In genomic region chr4:41046254-41046795, GRCm38 (mm10) we compare ENCODE assay signal across 27 mouse cellular contexts. TPM values are rescaled to one million over a fixed set of nuclear protein-coding genes. Genes with fewer than 3 reads are reported as not detected.
DNase-seq lines count a peak whose midpoint lies in the region; ATAC-seq and TF ChIP-seq lines count a peak whose summit lies in the region.
"Had no signal": no experiment of that assay in that cellular context is flagged by ENCODE, and none has a peak within 500 bp of the region (broad histone marks: within the 10 kb centered on the region; RNA-seq: fewer than 3 reads in every experiment).

No protein-coding gene starts in this region.

- WGBS in kidney, embryonic 15.5 days, result 78% methylated on average over 13 of the region's 13 CpGs
- 67% methylated on average over 13 of the region's 13 CpGs for WGBS in liver, embryonic 12.5 days (ENCODE audit: insufficient replicate concordance)
- WGBS in liver, embryonic 14.5 days (ENCODE audit: insufficient replicate concordance), result 66% methylated on average over 13 of the region's 13 CpGs

- no peaks in the 10 kb centered on the region for H3K27me3 ChIP-seq in kidney, embryonic 15.5 days
- peaks cover 26% of the 10 kb centered on the region; the same call in 1 of the 2 replicates for H3K27me3 ChIP-seq in liver, embryonic 12.5 days (replicated peaks)
- H3K27me3 ChIP-seq in liver, embryonic 14.5 days (ENCODE audit: control insufficient read depth, insufficient read depth, low read length), result no peaks in the 10 kb centered on the region
- H3K27me3 ChIP-seq: embryonic facial prominence, embryonic 15.5 days; forebrain, embryonic 13.5 days; hindbrain, embryonic 15.5 days; limb, embryonic 13.5 days; neural tube, embryonic 13.5 days had no signal

- H3K36me3 ChIP-seq in kidney, embryonic 15.5 days, result no peaks in the 10 kb centered on the region
- no peaks in the 10 kb centered on the region for H3K36me3 ChIP-seq in liver, embryonic 12.5 days
- H3K36me3 ChIP-seq in liver, embryonic 14.5 days (replicated peaks; ENCODE audit: control insufficient read depth, insufficient read depth, low read depth), result no peaks in the 10 kb centered on the region
- H3K36me3 ChIP-seq: embryonic facial prominence, embryonic 10.5 days; embryonic facial prominence, embryonic 15.5 days; heart, embryonic 10.5 days; hindbrain, embryonic 15.5 days; limb, embryonic 13.5 days; midbrain, embryonic 12.5 days; neural tube, embryonic 13.5 days had no signal

- H3K9ac ChIP-seq in kidney, embryonic 15.5 days, result no peak overlapping the region
- H3K9ac ChIP-seq in liver, embryonic 12.5 days, result no peak overlapping the region
- no peak overlapping the region for H3K9ac ChIP-seq in liver, embryonic 14.5 days (replicated peaks)
- H3K9ac ChIP-seq: embryonic facial prominence, embryonic 15.5 days; forebrain, embryonic 13.5 days; hindbrain, embryonic 15.5 days; limb, embryonic 13.5 days; midbrain, embryonic 12.5 days; neural tube, embryonic 13.5 days had no signal

- no peak overlapping the region for H3K27ac ChIP-seq in kidney, embryonic 15.5 days
- no peak overlapping the region for H3K27ac ChIP-seq in liver, embryonic 12.5 days
- no peak overlapping the region for H3K27ac ChIP-seq in liver, embryonic 14.5 days
- H3K27ac ChIP-seq: embryonic facial prominence, embryonic 10.5 days; embryonic facial prominence, embryonic 15.5 days; forebrain, embryonic 13.5 days; heart, embryonic 10.5 days; hindbrain, embryonic 15.5 days; kidney, postnatal 0 days; limb, embryonic 13.5 days; midbrain, embryonic 12.5 days; neural tube, embryonic 13.5 days; stomach, postnatal 0 days had no signal

- ATAC-seq in kidney, embryonic 15.5 days (replicated peaks; ENCODE audit: low FRiP score), result no peak
- ATAC-seq in liver, embryonic 12.5 days, result no peak
- no peak for ATAC-seq in liver, embryonic 14.5 days (ENCODE audit: insufficient read depth)
- ATAC-seq: activated CD4-positive, CD25-positive, alpha-beta regulatory T cell, adult 4 months; forebrain, embryonic 13.5 days; inflammation-experienced regulatory T-cells, adult 6 months had no signal

- no peak overlapping the region for H3K4me2 ChIP-seq in kidney, embryonic 15.5 days
- H3K4me2 ChIP-seq in liver, embryonic 12.5 days, result peak overlapping the region; percentile 24
- H3K4me2 ChIP-seq in liver, embryonic 14.5 days (ENCODE audit: low read depth), result peak overlapping the region; percentile 39
- H3K4me2 ChIP-seq: embryonic facial prominence, embryonic 15.5 days; forebrain, embryonic 13.5 days; hindbrain, embryonic 15.5 days; limb, embryonic 13.5 days; midbrain, embryonic 12.5 days; neural tube, embryonic 13.5 days had no signal

- peak; percentile 63 for DNase-seq in kidney, adult 11 months
- DNase-seq in liver, result no peak
- peak; percentile 44 for DNase-seq in kidney, postnatal 14 days
- DNase-seq in liver, embryonic 14.5 days (ENCODE audit: low read depth in 3 of 3, low spot score in 3 of 3), result no peak
- DNase-seq in Muller cell, postnatal 12 days (ENCODE audit: inconsistent ontology term), result no peak
- DNase-seq: adrenal gland, adult 2 months; B cell, adult 2 months; cerebellum, adult 8-10 months; cerebellum, postnatal 25 days; gastrocnemius, postnatal 36 days; lung, postnatal 36 days; right cerebral cortex, postnatal 4 days; thymus, postnatal 4 days had no signal

- H3K4me1 ChIP-seq in kidney, embryonic 15.5 days, result peaks cover 12% of the 10 kb centered on the region
- peaks cover 26% of the 10 kb centered on the region for H3K4me1 ChIP-seq in liver, embryonic 12.5 days
- H3K4me1 ChIP-seq in liver, embryonic 14.5 days (replicated peaks; ENCODE audit: control insufficient read depth in 2 of 2, insufficient read depth in 2 of 2, low read length in 1 of 2), result 0 out of 4 replicates have a peak, but pooled peaks cover 0 to 2% of the 10 kb centered on the region in 2 experiments

- no peak overlapping the region for H3K4me3 ChIP-seq in kidney, embryonic 15.5 days (replicated peaks)
- no peak overlapping the region for H3K4me3 ChIP-seq in liver, embryonic 12.5 days
- H3K4me3 ChIP-seq in liver, embryonic 14.5 days (ENCODE audit: insufficient read depth in 1 of 2, low read depth in 2 of 2, low read length in 2 of 2), result no peak overlapping the region
- H3K4me3 ChIP-seq: embryonic facial prominence, embryonic 10.5 days; embryonic facial prominence, embryonic 15.5 days; forebrain, embryonic 13.5 days; heart, embryonic 10.5 days; hindbrain, embryonic 15.5 days; limb, embryonic 13.5 days; midbrain, embryonic 12.5 days; neural tube, embryonic 13.5 days had no signal

- no peaks in the 10 kb centered on the region for H3K9me3 ChIP-seq in kidney, embryonic 15.5 days (replicated peaks)
- H3K9me3 ChIP-seq in liver, embryonic 12.5 days (replicated peaks), result no peaks in the 10 kb centered on the region
- no peaks in the 10 kb centered on the region for H3K9me3 ChIP-seq in liver, embryonic 14.5 days (ENCODE audit: control insufficient read depth, low read length)
- H3K9me3 ChIP-seq: embryonic facial prominence, embryonic 10.5 days; embryonic facial prominence, embryonic 15.5 days; forebrain, embryonic 13.5 days; heart, embryonic 10.5 days; hindbrain, embryonic 15.5 days; limb, embryonic 13.5 days; midbrain, embryonic 12.5 days; neural tube, embryonic 13.5 days had no signal

- TF ChIP-seq CTCF in liver, embryonic 14.5 days (IDR thresholded peaks at IDR 0.05; ENCODE audit: low read depth), result no peak

- TF ChIP-seq EP300 in liver, embryonic 14.5 days (IDR thresholded peaks at IDR 0.05; ENCODE audit: low read depth), result no peak

RNA-seq across cellular contexts. Expression of gene Aqp7, which starts 1.6 kb away (rescaled TPM):
- polyA plus RNA-seq in kidney, embryonic 15.5 days (2015; fragmentation: Nextera tagmentation; extraction: Ambion mirVana), result 0.88 and 1.1 TPM in 2 replicates
- 1.3 and 1.8 TPM in 2 replicates for polyA plus RNA-seq in liver, embryonic 12.5 days (2016; fragmentation: Nextera tagmentation; extraction: Ambion mirVana)
- 1.1 and 1.4 TPM in 2 replicates for polyA plus RNA-seq in liver, embryonic 14.5 days (2012; rRNA removed)
- 0.50 and 0.59 TPM in 2 replicates for polyA plus RNA-seq in liver, embryonic 14.5 days (2014; fragmentation: Nextera tagmentation; extraction: Ambion mirVana)
- polyA plus RNA-seq: embryonic facial prominence, embryonic 10.5 days; forebrain, embryonic 13.5 days; hindbrain, embryonic 15.5 days; midbrain, embryonic 12.5 days; neural tube, embryonic 13.5 days had no signal

RNA-seq across cellular contexts. Expression of gene Aqp3, which starts 51.7 kb away (rescaled TPM):
- 29.0 and 33.1 TPM in 2 replicates for polyA plus RNA-seq in kidney, embryonic 15.5 days (2015; fragmentation: Nextera tagmentation; extraction: Ambion mirVana)
- 20.9 and 22.3 TPM in 2 replicates for polyA plus RNA-seq in liver, embryonic 12.5 days (2016; fragmentation: Nextera tagmentation; extraction: Ambion mirVana)
- polyA plus RNA-seq in liver, embryonic 14.5 days (2012; rRNA removed), result 15.6 and 18.3 TPM in 2 replicates
- 5.8 and 8.7 TPM in 2 replicates for polyA plus RNA-seq in liver, embryonic 14.5 days (2014; fragmentation: Nextera tagmentation; extraction: Ambion mirVana)
- polyA plus RNA-seq: forebrain, embryonic 13.5 days had no signal

Comparison
In these comparisons a context has a peak if more than half of its experiments do, and no peak if none do; other contexts are left out.
1. DNase-seq: peak in kidney, adult 11 months (single experiment) and kidney, postnatal 14 days (single experiment); none in liver (single experiment), liver, embryonic 14.5 days (0 of 3) and Muller cell, postnatal 12 days (single experiment).